Mouse (Mus musculus) forebrain, embryonic 14.5 days (tissue): ENCODE results near the gene Bricd5. TPM values are rescaled to one million over a fixed set of nuclear protein-coding genes. Genes with fewer than 3 reads are reported as not detected.
A peak's percentile ranks its signal among the peaks of the same experiment; 100 is the strongest.
"Not testable (repeated sequence)": the region's sequence is repeated elsewhere in the genome, so short reads cannot be mapped to it uniquely, and the experiment has no call there.

Experiments
- ATAC-seq: fragments of 200-750 bp; cut with Nextera tagmentation; 2 replicates; pipeline ENCODE4 v1.8.0; 2017; ENCODE audit warnings: mild to moderate bottlenecking, moderate library complexity
- DNase-seq: peaks from one replicate; pipeline ENCODE4 v3.0.0-alpha.2; 2015; ENCODE audit warnings: low spot score
- H3K27ac ChIP-seq: fragments of 300-500 bp; sonication (generic); 2 replicates; pipeline ENCODE4 v1.5.1; 2014; ENCODE audit warnings: low read depth, mild to moderate bottlenecking, control low read depth, low read length, moderate library complexity
- H3K27me3 ChIP-seq: fragments of 300-500 bp; sonication (generic); replicated peaks from 2 replicates; pipeline ENCODE4 v1.6.1; 2014; ENCODE audit warnings: low read length, control low read depth, mixed read lengths; ENCODE audit not compliant: control insufficient read depth, insufficient read depth
- H3K36me3 ChIP-seq: fragments of 300-500 bp; sonication (generic); 2 replicates; pipeline ENCODE4 v1.6.1; 2014; ENCODE audit warnings: low read length, control low read depth; ENCODE audit not compliant: control insufficient read depth, insufficient read depth
- H3K4me1 ChIP-seq: fragments of 300-500 bp; sonication (generic); 2 replicates; pipeline ENCODE4 v1.6.1; 2014; ENCODE audit warnings: antibody characterized with exemption, low read length, control low read depth; ENCODE audit not compliant: control insufficient read depth, insufficient read depth
- H3K4me2 ChIP-seq: fragments of 300-500 bp; sonication (generic); 2 replicates; pipeline ENCODE4 v1.6.1; 2014; ENCODE audit warnings: mild to moderate bottlenecking, control low read depth, low read length
- H3K4me3 ChIP-seq: fragments of 300-500 bp; sonication (generic); 2 replicates; pipeline ENCODE4 v1.5.1; 2014; ENCODE audit warnings: low read depth, low read length, control low read depth
- H3K9ac ChIP-seq: fragments of 300-500 bp; sonication (generic); 2 replicates; pipeline ENCODE4 v1.6.1; 2014; ENCODE audit warnings: mild to moderate bottlenecking, low read length, control low read depth, moderate library complexity
- H3K9me3 ChIP-seq: fragments of 300-500 bp; sonication (generic); replicated peaks from 2 replicates; pipeline ENCODE4 v1.6.1; 2016; ENCODE audit warnings: low read length, control low read depth, mixed read lengths; ENCODE audit not compliant: control insufficient read depth
- WGBS: fragments of 180-500 bp; shearing (Covaris S2); extraction: QIAGEN DNeasy Blood & Tissue Kit; methylation state at CpG from one replicate; pipeline ENCODE4 v1.1.7; 2014; 5-methylcytosine and 5-hydroxymethylcytosine counted together
- polyA plus RNA-seq: library from polyadenylated mRNA; unstranded; fragments of >200 nt; fragmentation: Nextera tagmentation; extraction: Ambion mirVana; gene quantifications from 2 replicates; pipeline ENCODE4 v1.2.1, GENCODE M21; 2014

The Bricd5 gene
- polyA plus RNA-seq, 1 experiment from 2014 or later = 0.38 TPM

DNA sequence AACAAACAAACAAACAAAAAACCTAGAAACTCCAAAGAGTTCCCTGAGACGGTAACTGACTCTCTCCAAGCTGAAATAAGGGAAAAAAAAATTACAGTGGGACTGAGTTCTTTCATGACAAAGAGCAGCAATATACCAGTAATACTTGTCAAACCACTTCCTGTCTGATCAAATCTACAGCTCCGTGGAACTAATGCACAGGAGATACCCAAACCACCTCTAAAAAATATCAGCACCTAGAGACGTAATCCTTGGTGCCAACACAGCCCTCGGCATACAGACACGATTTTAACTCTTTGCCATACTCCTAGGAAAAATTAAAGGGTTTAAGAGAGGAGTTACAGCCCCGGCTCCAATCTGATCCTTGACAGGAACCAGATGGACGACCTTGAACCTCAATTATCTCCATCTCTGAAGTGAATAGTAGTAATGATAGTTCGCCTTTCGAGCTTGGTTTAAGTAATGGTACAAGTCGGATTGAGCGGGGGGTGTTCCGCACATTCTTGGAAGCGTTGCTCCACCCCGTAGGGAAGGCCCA, 19.4 kb upstream of the Bricd5 start:
- H3K27me3 ChIP-seq = no peaks in the 10 kb centered on the region
- peak overlapping the region; percentile 88 for H3K27ac ChIP-seq
- no peak for ATAC-seq
- peak overlapping the region; percentile 91 for H3K9ac ChIP-seq
- H3K4me2 ChIP-seq = peak overlapping the region; percentile 82
- peak overlapping the region; percentile 87 for H3K4me3 ChIP-seq
- no peak for DNase-seq
- peaks cover 23% of the 10 kb centered on the region for H3K36me3 ChIP-seq
- H3K4me1 ChIP-seq = peaks cover 8% of the 10 kb centered on the region
- 11% methylated on average over 14 of the region's 14 CpGs for WGBS
- no peaks in the 10 kb centered on the region for H3K9me3 ChIP-seq

GRCm38 (mm10) chr17:24454756-24455522, 18.7 kb upstream of the Bricd5 start:
- Histone ChIP-seq H3K4me2 (peak overlapping the region; percentile 82), H3K9me3 (no peaks in the 10 kb centered on the region), H3K4me1 (peaks cover 8% of the 10 kb centered on the region), H3K27me3 (no peaks in the 10 kb centered on the region), H3K36me3 (peaks cover 16% of the 10 kb centered on the region), H3K27ac (peak overlapping the region; percentile 88), H3K4me3 (peak overlapping the region; percentile 87), H3K9ac (peak overlapping the region; percentile 91)
- ATAC-seq = peak; percentile 95
- under 1% methylated on average over 67 of the region's 67 CpGs for WGBS
- DNase-seq = peak; percentile 100

- 49% methylated on average over 10 of the region's 10 CpGs for WGBS
- DNase-seq, H3K4me1 ChIP-seq, ATAC-seq, H3K27ac ChIP-seq, H3K9me3 ChIP-seq, H3K9ac ChIP-seq, H3K36me3 ChIP-seq, H3K4me3 ChIP-seq, H3K27me3 ChIP-seq: not testable (repeated sequence)
- peak overlapping the region; percentile 82; the same call in 1 of the 2 replicates for H3K4me2 ChIP-seq
Measured at GRCm38 (mm10) chr17:24455523-24456206, 18.0 kb upstream of the Bricd5 start.

GRCm38 (mm10) chr17:24461580-24461979, 12.1 kb upstream of the Bricd5 start:
- Histone ChIP-seq H3K4me1 (no peaks in the 10 kb centered on the region), H3K27ac (no peak overlapping the region), H3K9me3 (no peaks in the 10 kb centered on the region), H3K4me3 (no peak overlapping the region), H3K9ac (no peak overlapping the region), H3K27me3 (no peaks in the 10 kb centered on the region), H3K36me3 (no peaks in the 10 kb centered on the region), H3K4me2 (no peak overlapping the region)
- ATAC-seq = no peak
- 58% methylated on average over 2 of the region's 2 CpGs for WGBS
- DNase-seq = peak; percentile 51

GRCm38 (mm10) chr17:24462932-24463331, 10.8 kb upstream of the Bricd5 start:
- no peak for DNase-seq
- ATAC-seq = no peak
- Histone ChIP-seq H3K9ac (no peak overlapping the region), H3K4me2 (no peak overlapping the region), H3K27ac (no peak overlapping the region), H3K27me3 (no peaks in the 10 kb centered on the region), H3K4me3 (no peak overlapping the region), H3K4me1 (no peaks in the 10 kb centered on the region), H3K9me3 (no peaks in the 10 kb centered on the region), H3K36me3 (no peaks in the 10 kb centered on the region)
- 85% methylated on average over 1 of the region's 1 CpGs for WGBS

DNA sequence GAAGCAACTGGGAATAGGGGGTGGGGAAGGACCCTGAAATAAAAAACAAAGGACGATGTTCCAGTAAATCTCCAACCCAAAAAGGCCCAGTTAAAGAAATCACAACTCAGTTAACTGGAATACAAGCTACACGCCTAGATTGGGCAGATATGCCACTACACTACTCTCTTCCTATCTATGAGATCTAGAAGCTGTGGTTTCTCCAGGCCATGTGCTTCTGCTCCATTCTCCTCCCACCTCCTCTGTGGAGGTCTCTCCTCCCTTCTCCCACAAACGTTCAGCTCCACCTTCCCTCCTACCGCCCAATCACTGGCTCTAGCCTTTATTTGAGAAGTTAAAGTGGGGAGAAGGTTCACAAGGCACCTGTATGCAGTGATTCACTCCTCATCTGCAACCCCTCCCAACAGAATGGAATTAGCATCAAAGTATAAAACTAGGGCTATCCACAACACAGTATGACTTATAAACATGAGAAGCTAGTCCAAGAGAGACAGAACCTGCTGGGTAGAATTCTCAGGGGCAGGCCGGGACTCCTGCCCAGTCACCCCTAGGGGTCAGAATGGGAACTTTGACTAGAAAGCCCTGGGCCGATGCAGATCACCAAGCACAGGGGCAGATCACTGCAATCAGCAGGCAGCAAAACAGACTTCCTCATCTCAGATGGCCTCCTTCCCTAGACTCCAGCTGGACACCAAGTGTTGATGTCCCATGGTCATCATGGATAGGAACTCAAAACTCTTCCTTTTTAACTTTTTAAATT, 10.1 kb upstream of the Bricd5 start:
- H3K9ac ChIP-seq = no peak overlapping the region
- no peaks in the 10 kb centered on the region for H3K27me3 ChIP-seq
- H3K4me1 ChIP-seq = no peaks in the 10 kb centered on the region
- ATAC-seq = no peak
- WGBS = 63% methylated on average over 6 of the region's 6 CpGs
- no peak for DNase-seq
- no peaks in the 10 kb centered on the region for H3K9me3 ChIP-seq
- no peak overlapping the region for H3K4me3 ChIP-seq
- H3K27ac ChIP-seq = no peak overlapping the region
- no peaks in the 10 kb centered on the region for H3K36me3 ChIP-seq
- no peak overlapping the region for H3K4me2 ChIP-seq

DNA sequence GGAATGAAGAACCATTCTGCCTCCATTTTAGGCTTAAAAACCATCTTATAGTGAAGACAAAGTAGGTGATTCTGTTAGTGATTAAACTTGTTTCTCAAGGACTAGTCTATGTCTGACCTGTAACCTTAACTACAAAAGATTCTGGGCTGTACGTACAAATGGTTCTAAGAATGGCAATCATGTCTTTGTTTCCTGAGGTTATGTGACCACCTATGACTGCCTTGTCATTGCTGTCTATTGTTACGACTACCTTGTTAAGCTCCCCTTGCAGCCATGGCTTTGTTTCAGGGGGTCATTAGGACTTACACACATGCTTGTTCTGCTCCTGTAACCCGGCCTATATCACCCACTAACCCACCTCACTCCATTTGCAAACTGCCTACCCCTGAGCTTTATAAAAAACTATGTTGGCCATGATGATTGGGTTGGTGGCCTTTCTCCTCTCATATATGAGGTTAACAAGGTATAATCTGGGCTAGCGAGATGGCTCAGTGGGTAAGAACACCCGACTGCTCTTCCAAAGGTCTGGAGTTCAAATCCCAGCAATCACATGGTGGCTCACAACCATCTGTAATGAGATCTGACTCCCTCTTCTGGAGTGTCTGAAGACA, 4.9 kb upstream of the Bricd5 start:
- WGBS = 87% methylated on average over 5 of the region's 5 CpGs
- H3K4me2 ChIP-seq = no peak overlapping the region
- no peaks in the 10 kb centered on the region for H3K9me3 ChIP-seq
- DNase-seq (no peak), ATAC-seq (no peak)
- H3K27ac ChIP-seq = no peak overlapping the region
- no peak overlapping the region for H3K4me3 ChIP-seq
- peaks cover 15% of the 10 kb centered on the region for H3K36me3 ChIP-seq
- no peaks in the 10 kb centered on the region for H3K27me3 ChIP-seq
- peaks cover 17% of the 10 kb centered on the region for H3K4me1 ChIP-seq
- H3K9ac ChIP-seq = no peak overlapping the region

DNA sequence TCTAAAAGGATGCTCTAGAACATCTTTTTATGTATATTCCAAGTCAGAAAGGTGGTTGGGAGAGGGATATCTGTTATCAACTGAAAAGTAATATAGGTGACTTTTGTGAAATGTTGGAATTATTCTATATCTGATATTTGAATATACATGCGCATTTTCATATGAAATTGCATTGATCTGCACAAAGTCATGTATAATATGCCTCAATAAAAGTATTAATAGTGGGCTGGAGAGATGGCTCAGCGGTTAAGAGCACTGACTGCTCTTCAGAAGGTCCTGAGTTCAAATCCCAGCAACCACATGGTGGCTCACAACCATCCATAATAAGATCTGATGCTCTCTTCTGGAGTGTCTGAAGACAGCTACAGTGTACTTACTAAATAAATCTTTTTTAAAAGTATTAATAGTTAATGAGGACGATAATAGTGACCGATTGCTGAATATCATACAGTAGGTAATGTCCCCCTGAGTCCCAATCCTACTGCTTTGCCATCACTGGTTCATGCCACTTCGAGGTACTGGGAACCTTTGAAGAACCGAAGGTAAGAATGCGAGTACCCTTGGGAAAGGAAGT, 4.3 kb upstream of the Bricd5 start:
- peaks cover 17% of the 10 kb centered on the region for H3K4me1 ChIP-seq
- no peaks in the 10 kb centered on the region for H3K9me3 ChIP-seq
- no peaks in the 10 kb centered on the region for H3K27me3 ChIP-seq
- H3K4me2 ChIP-seq = peak overlapping the region; percentile 81
- H3K9ac ChIP-seq = peak overlapping the region; percentile 83
- ATAC-seq (no peak), DNase-seq (no peak)
- H3K27ac ChIP-seq = peak overlapping the region; percentile 80
- H3K4me3 ChIP-seq = peak overlapping the region; percentile 81
- 16% methylated on average over 7 of the region's 7 CpGs for WGBS
- H3K36me3 ChIP-seq = peaks cover 22% of the 10 kb centered on the region
